In genomic region chr12:112950761-112951129, GRCm38 (mm10) we compare ENCODE assay signal across 8 mouse cellular contexts. TPM values are rescaled to one million over a fixed set of nuclear protein-coding genes. Genes with fewer than 3 reads are reported as not detected.
DNase-seq lines count a peak whose midpoint lies in the region; ATAC-seq and TF ChIP-seq lines count a peak whose summit lies in the region.

No protein-coding gene starts in this region.

- WGBS in hindbrain, embryonic 14.5 days, result 12% methylated on average over 6 of the region's 6 CpGs
- WGBS in midbrain, embryonic 16.5 days, result 6% methylated on average over 6 of the region's 6 CpGs

- peaks cover 22% of the 10 kb centered on the region for H3K4me1 ChIP-seq in hindbrain, embryonic 14.5 days (replicated peaks; ENCODE audit: control insufficient read depth, insufficient read depth, low read length)
- H3K4me1 ChIP-seq in midbrain, embryonic 16.5 days (ENCODE audit: control insufficient read depth, insufficient read depth, low read length), result peaks cover 5% of the 10 kb centered on the region; the same call in 1 of the 2 replicates

- peak overlapping the region; percentile 84 for H3K27ac ChIP-seq in layer of hippocampus, adult 2 months
- H3K27ac ChIP-seq in hindbrain, embryonic 14.5 days, result peak overlapping the region; percentile 92
- peak overlapping the region; percentile 89 for H3K27ac ChIP-seq in midbrain, embryonic 16.5 days (ENCODE audit: low read length)

- H3K9ac ChIP-seq in hindbrain, embryonic 14.5 days, result peak overlapping the region; percentile 87
- peak overlapping the region; percentile 92 for H3K9ac ChIP-seq in midbrain, embryonic 16.5 days (ENCODE audit: low read depth, low read length)

- peak overlapping the region; percentile 85 for H3K4me2 ChIP-seq in hindbrain, embryonic 14.5 days (replicated peaks)
- H3K4me2 ChIP-seq in midbrain, embryonic 16.5 days (ENCODE audit: low read length), result peak overlapping the region; percentile 64

- H3K36me3 ChIP-seq in hindbrain, embryonic 14.5 days (replicated peaks; ENCODE audit: control insufficient read depth, insufficient read depth), result no peaks in the 10 kb centered on the region
- H3K36me3 ChIP-seq in midbrain, embryonic 16.5 days (ENCODE audit: control insufficient read depth, insufficient read depth, low read length), result no peaks in the 10 kb centered on the region

- TF ChIP-seq CTCF in layer of hippocampus, adult 2 months (conservative IDR thresholded peaks at IDR 0.05), result no peak

- ATAC-seq in common myeloid progenitor, adult 5-6 weeks (replicated peaks; ENCODE audit: low read depth, poor library complexity, severe bottlenecking), result peak; percentile 1; the same call in 1 of the 2 replicates
- ATAC-seq in hindbrain, embryonic 14.5 days (ENCODE audit: low FRiP score), result peak; percentile 31
- ATAC-seq in midbrain, embryonic 16.5 days, result peak; percentile 47

- peak overlapping the region; percentile 68 for H3K4me3 ChIP-seq in layer of hippocampus, adult 2 months
- H3K4me3 ChIP-seq in hindbrain, embryonic 14.5 days (replicated peaks; ENCODE audit: low read length), result peak overlapping the region; percentile 54
- H3K4me3 ChIP-seq in midbrain, embryonic 16.5 days (ENCODE audit: low read depth, low read length), result peak overlapping the region; percentile 59

- H3K27me3 ChIP-seq in hindbrain, embryonic 14.5 days (ENCODE audit: control insufficient read depth, insufficient read depth, low read length), result no peaks in the 10 kb centered on the region
- no peaks in the 10 kb centered on the region for H3K27me3 ChIP-seq in midbrain, embryonic 16.5 days (ENCODE audit: control insufficient read depth, insufficient read depth, low read depth, low read length)

- no peak for DNase-seq in layer of hippocampus, adult 2 months (ENCODE audit: low spot score in 2 of 2)
- no peak for DNase-seq in layer of hippocampus, adult 8-10 months (ENCODE audit: low spot score in 2 of 2)
- no peak for DNase-seq in hindbrain, embryonic 14.5 days (ENCODE audit: low spot score)
- DNase-seq in urinary bladder, postnatal 14 days (ENCODE audit: low spot score), result no peak
- no peak for DNase-seq in layer of hippocampus, adult 9-10 months (ENCODE audit: low spot score)
- no peak for DNase-seq in right cerebral cortex, postnatal 14 days

- H3K9me3 ChIP-seq in hindbrain, embryonic 14.5 days (ENCODE audit: control insufficient read depth, low read length), result no peaks in the 10 kb centered on the region
- no peaks in the 10 kb centered on the region for H3K9me3 ChIP-seq in midbrain, embryonic 16.5 days (replicated peaks; ENCODE audit: control insufficient read depth, low read length, poor library complexity, severe bottlenecking)

RNA-seq across cellular contexts. Expression of gene Nudt14, which starts 8.8 kb away (rescaled TPM):
- total RNA-seq in layer of hippocampus, adult 2 months (2021), result 10 to 100 TPM in 1 of 2 experiments, 1 to 10 TPM in 1; 9.8 to 10.1 TPM
- total RNA-seq in layer of hippocampus, adult 8-10 months (2022), result 10 to 100 TPM in 3 of 4 experiments, 1 to 10 TPM in 1; 9.7 to 12.1 (median 11.1) TPM
- 17.4 and 27.8 TPM in 2 replicates for total RNA-seq in common myeloid progenitor, adult 5-6 weeks (2017)
- 60.9 and 70.1 TPM in 2 replicates for polyA plus RNA-seq in hindbrain, embryonic 14.5 days (2014; fragmentation: Nextera tagmentation; extraction: Ambion mirVana)
- 48.0 and 53.1 TPM in 2 replicates for polyA plus RNA-seq in midbrain, embryonic 16.5 days (2015; fragmentation: Nextera tagmentation; extraction: Ambion mirVana)

RNA-seq across cellular contexts. Expression of gene Jag2, which starts 21.2 kb away (rescaled TPM):
- 10 to 100 TPM; 44.1 to 52.1 TPM for total RNA-seq in layer of hippocampus, adult 2 months (2021)
- 10 to 100 TPM; 47.1 to 61.1 (median 56.9) TPM for total RNA-seq in layer of hippocampus, adult 8-10 months (2022)
- 1.5 and 6.3 TPM in 2 replicates for total RNA-seq in common myeloid progenitor, adult 5-6 weeks (2017)
- 12.5 and 16.1 TPM in 2 replicates for polyA plus RNA-seq in hindbrain, embryonic 14.5 days (2014; fragmentation: Nextera tagmentation; extraction: Ambion mirVana)
- polyA plus RNA-seq in midbrain, embryonic 16.5 days (2015; fragmentation: Nextera tagmentation; extraction: Ambion mirVana), result 10.4 and 14.8 TPM in 2 replicates

RNA-seq across cellular contexts. Expression of gene Btbd6, which starts 25.5 kb away (rescaled TPM):
- 10 to 100 TPM; 55.8 to 55.9 TPM for total RNA-seq in layer of hippocampus, adult 2 months (2021)
- total RNA-seq in layer of hippocampus, adult 8-10 months (2022), result 10 to 100 TPM; 55.3 to 61.7 (median 58.9) TPM
- total RNA-seq in common myeloid progenitor, adult 5-6 weeks (2017), result 3.2 and 7.4 TPM in 2 replicates
- 52.2 and 52.8 TPM in 2 replicates for polyA plus RNA-seq in hindbrain, embryonic 14.5 days (2014; fragmentation: Nextera tagmentation; extraction: Ambion mirVana)
- 55.5 and 58.8 TPM in 2 replicates for polyA plus RNA-seq in midbrain, embryonic 16.5 days (2015; fragmentation: Nextera tagmentation; extraction: Ambion mirVana)

RNA-seq across cellular contexts. Expression of gene Brf1, which starts 49.8 kb away (rescaled TPM):
- total RNA-seq in layer of hippocampus, adult 2 months (2021), result 10 to 100 TPM; 55.6 to 57.4 TPM
- 10 to 100 TPM; 49.3 to 59.4 (median 57.4) TPM for total RNA-seq in layer of hippocampus, adult 8-10 months (2022)
- 52.4 and 55.2 TPM in 2 replicates for total RNA-seq in common myeloid progenitor, adult 5-6 weeks (2017)
- 41.4 and 46.3 TPM in 2 replicates for polyA plus RNA-seq in hindbrain, embryonic 14.5 days (2014; fragmentation: Nextera tagmentation; extraction: Ambion mirVana)
- polyA plus RNA-seq in midbrain, embryonic 16.5 days (2015; fragmentation: Nextera tagmentation; extraction: Ambion mirVana), result 44.2 and 46.5 TPM in 2 replicates
